Mouse (Mus musculus) cerebral cortex, adult 2 months (tissue): ENCODE data around the gene Mmp11.

Experiments used
- WGBS: fragments of 180-500 bp; shearing (Covaris S2); methylation state at CpG from one replicate; pipeline ENCODE4 v1.1.7; 2018; 5-methylcytosine and 5-hydroxymethylcytosine counted together

Mmp11 gene

GRCm38 (mm10) chr10:75935680-75936541, at the start of gene Mmp11:
Gene Mmp11 (minus strand): TSS chr10:75936496.
- WGBS, result 5% methylated on average over 51 of the region's 51 CpGs

GRCm38 (mm10) chr10:75979432-75979831, 43.1 kb upstream of the Mmp11 start:
- WGBS, result 66% methylated on average over 3 of the region's 3 CpGs

- 36% methylated on average over 5 of the region's 5 CpGs for WGBS
Measured at GRCm38 (mm10) chr10:75978835-75979157, 42.5 kb upstream of the Mmp11 start.

- 42% methylated on average over 10 of the region's 10 CpGs for WGBS
Measured at GRCm38 (mm10) chr10:75978119-75978834, 42.0 kb upstream of the Mmp11 start.

- WGBS, result 70% methylated on average over 5 of the region's 5 CpGs
Measured at GRCm38 (mm10) chr10:75975216-75975615, 38.9 kb upstream of the Mmp11 start.

GRCm38 (mm10) chr10:75973846-75974245, 37.5 kb upstream of the Mmp11 start:
- 92% methylated on average over 10 of the region's 10 CpGs for WGBS

GRCm38 (mm10) chr10:75954381-75954811, 18.1 kb upstream of the Mmp11 start, which contains the start of gene Gm5134:
Gene Gm5134 (plus strand): TSS chr10:75954514.
- 41% methylated on average over 20 of the region's 20 CpGs for WGBS

GRCm38 (mm10) chr10:75951424-75952050, 15.2 kb upstream of the Mmp11 start:
- WGBS, result 2% methylated on average over 13 of the region's 13 CpGs

GRCm38 (mm10) chr10:75950791-75951210, 14.5 kb upstream of the Mmp11 start:
- WGBS, result 16% methylated on average over 23 of the region's 23 CpGs

GRCm38 (mm10) chr10:75949053-75950045, 13.1 kb upstream of the Mmp11 start:
- WGBS, result 91% methylated on average over 22 of the region's 22 CpGs

GRCm38 (mm10) chr10:75948079-75948478, 11.8 kb upstream of the Mmp11 start:
- 86% methylated on average over 5 of the region's 5 CpGs for WGBS

- 88% methylated on average over 7 of the region's 7 CpGs for WGBS
Measured at GRCm38 (mm10) chr10:75945896-75946295, 9.6 kb upstream of the Mmp11 start.

- WGBS, result 93% methylated on average over 7 of the region's 7 CpGs
Measured at GRCm38 (mm10) chr10:75945213-75945612, 8.9 kb upstream of the Mmp11 start.

- WGBS, result 24% methylated on average over 11 of the region's 11 CpGs
Measured at GRCm38 (mm10) chr10:75944066-75944772, 7.9 kb upstream of the Mmp11 start.

GRCm38 (mm10) chr10:75942736-75943477, 6.6 kb upstream of the Mmp11 start, which contains the start of gene Vpreb3:
Gene Vpreb3 (plus strand): TSS chr10:75943057.
- 91% methylated on average over 15 of the region's 15 CpGs for WGBS

GRCm38 (mm10) chr10:75941042-75941824, 4.9 kb upstream of the Mmp11 start:
- WGBS, result 79% methylated on average over 9 of the region's 9 CpGs

GRCm38 (mm10) chr10:75940520-75940919, 4.2 kb upstream of the Mmp11 start, which contains the start of gene Gm867:
Gene Gm867 (minus strand): TSS chr10:75940672.
- WGBS, result 86% methylated on average over 5 of the region's 5 CpGs

- 38% methylated on average over 9 of the region's 9 CpGs for WGBS
Measured at GRCm38 (mm10) chr10:75939481-75940234, 3.4 kb upstream of the Mmp11 start.
